Mouse (Mus musculus) lung, embryonic 15.5 days (tissue): ENCODE results near the gene Tnfsf15. TPM values are rescaled to one million over a fixed set of nuclear protein-coding genes. Genes with fewer than 3 reads are reported as not detected.

Experiments
- ATAC-seq: fragments of 200-750 bp; cut with Nextera tagmentation; 2 replicates; pipeline ENCODE4 v1.8.0; 2017; ENCODE audit warnings: moderate number of reproducible peaks, borderline replicate concordance; ENCODE audit not compliant: low FRiP score, low TSS enrichment; ENCODE audit errors: extremely low read depth
- H3K27ac ChIP-seq: fragments of 300-500 bp; sonication (generic); 2 replicates; pipeline ENCODE4 v1.5.1; 2015; ENCODE audit warnings: moderate library complexity, mild to moderate bottlenecking, inconsistent platforms
- H3K27me3 ChIP-seq: fragments of 300-500 bp; sonication (generic); 2 replicates; pipeline ENCODE4 v1.6.1; 2015; ENCODE audit warnings: inconsistent platforms
- H3K36me3 ChIP-seq: fragments of 300-500 bp; sonication (generic); 2 replicates; pipeline ENCODE4 v1.6.1; 2015; ENCODE audit warnings: inconsistent platforms
- H3K4me1 ChIP-seq: fragments of 300-500 bp; sonication (generic); 2 replicates; pipeline ENCODE4 v1.6.1; 2015; ENCODE audit warnings: inconsistent platforms
- H3K4me2 ChIP-seq: fragments of 300-500 bp; sonication (generic); 2 replicates; pipeline ENCODE4 v1.6.1; 2015; ENCODE audit warnings: inconsistent platforms, mild to moderate bottlenecking, moderate library complexity
- H3K4me3 ChIP-seq: fragments of 300-500 bp; sonication (generic); 2 replicates; pipeline ENCODE4 v1.5.1; 2015; ENCODE audit warnings: mild to moderate bottlenecking, inconsistent platforms
- H3K9ac ChIP-seq: fragments of 300-500 bp; sonication (generic); 2 replicates; pipeline ENCODE4 v1.6.1; 2015; ENCODE audit warnings: inconsistent platforms
- H3K9me3 ChIP-seq: fragments of 300-500 bp; sonication (generic); 2 replicates; pipeline ENCODE4 v1.6.1; 2016; ENCODE audit warnings: inconsistent platforms
- WGBS: fragments of 180-500 bp; shearing (Covaris S2); methylation state at CpG from one replicate; pipeline ENCODE4 v1.1.7; 2015; 5-methylcytosine and 5-hydroxymethylcytosine counted together
- polyA plus RNA-seq: library from polyadenylated mRNA; unstranded; fragments of >200 nt; fragmentation: Nextera tagmentation; extraction: Ambion mirVana; gene quantifications from 2 replicates; pipeline ENCODE4 v1.2.1, GENCODE M21; 2015

The Tnfsf15 gene
- polyA plus RNA-seq: 0.14 and 0.27 TPM in 2 replicates

GRCm38 (mm10) chr4:63744693-63745171 is at the start of gene Tnfsf15:
Gene Tnfsf15, minus strand, starts transcription at chr4:63745113.
- 0 out of 2 replicates have a peak within 1 kb of the TSS, but pooled peaks have one; percentile 5 for H3K4me3 ChIP-seq
- ATAC-seq: peak; percentile 76

GRCm38 (mm10) chr4:63792328-63792727 is 47.4 kb upstream of the Tnfsf15 start:
- WGBS: 93% methylated on average over 3 of the region's 3 CpGs
- Histone ChIP-seq H3K27ac (no peak overlapping the region), H3K4me2 (no peak overlapping the region), H3K27me3 (no peaks in the 10 kb centered on the region), H3K9ac (no peak overlapping the region), H3K36me3 (no peaks in the 10 kb centered on the region), H3K4me3 (no peak overlapping the region), H3K9me3 (no peaks in the 10 kb centered on the region), H3K4me1 (no peaks in the 10 kb centered on the region)
- ATAC-seq: no peak

More at GRCm38 (mm10) chr4:63744693-63745171, at the start of gene Tnfsf15:
- H3K4me1 ChIP-seq: peaks cover 44% of the 10 kb centered on the region
- 5% methylated on average over 8 of the region's 8 CpGs for WGBS
- H3K9me3 ChIP-seq: no peaks in the 10 kb centered on the region
- peak within 1 kb of the TSS; percentile 46 for H3K4me2 ChIP-seq
- no peak within 1 kb of the TSS for H3K9ac ChIP-seq
- H3K27ac ChIP-seq: peak within 1 kb of the TSS; percentile 85
- no peaks in the 10 kb centered on the region for H3K27me3 ChIP-seq
- no peaks in the 10 kb centered on the region for H3K36me3 ChIP-seq

- no peak overlapping the region for H3K9ac ChIP-seq
- H3K4me2 ChIP-seq: no peak overlapping the region
- no peak overlapping the region for H3K4me3 ChIP-seq
- H3K27me3 ChIP-seq: no peaks in the 10 kb centered on the region
- ATAC-seq: no peak
- 0 out of 2 replicates have a peak, but pooled peaks cover 9% of the 10 kb centered on the region for H3K4me1 ChIP-seq
- H3K27ac ChIP-seq: no peak overlapping the region
- H3K9me3 ChIP-seq: no peaks in the 10 kb centered on the region
- no peaks in the 10 kb centered on the region for H3K36me3 ChIP-seq
- WGBS: 12% methylated on average over 2 of the region's 2 CpGs
These were observed 40.6 kb upstream of the Tnfsf15 start for GRCm38 (mm10) chr4:63785466-63785865.

GRCm38 (mm10) chr4:63783826-63784225 is 38.9 kb upstream of the Tnfsf15 start:
- Histone ChIP-seq H3K27ac (0 out of 2 replicates have a peak overlapping the region, but pooled peaks have one; percentile 0), H3K9ac (no peak overlapping the region), H3K27me3 (no peaks in the 10 kb centered on the region), H3K9me3 (no peaks in the 10 kb centered on the region), H3K4me2 (no peak overlapping the region), H3K4me1 (0 out of 2 replicates have a peak, but pooled peaks cover 9% of the 10 kb centered on the region), H3K36me3 (no peaks in the 10 kb centered on the region), H3K4me3 (no peak overlapping the region)
- peak; percentile 42; the same call in 1 of the 2 replicates for ATAC-seq
- WGBS: 42% methylated on average over 5 of the region's 5 CpGs

GRCm38 (mm10) chr4:63782970-63783613 is 38.2 kb upstream of the Tnfsf15 start:
- Histone ChIP-seq H3K36me3 (no peaks in the 10 kb centered on the region), H3K4me2 (no peak overlapping the region), H3K4me3 (no peak overlapping the region), H3K9me3 (no peaks in the 10 kb centered on the region), H3K27ac (0 out of 2 replicates have a peak overlapping the region, but pooled peaks have one; percentile 0), H3K27me3 (no peaks in the 10 kb centered on the region), H3K4me1 (0 out of 2 replicates have a peak, but pooled peaks cover 9% of the 10 kb centered on the region), H3K9ac (no peak overlapping the region)
- whole genome bisulfite sequencing: 67% methylated on average over 7 of the region's 7 CpGs
- ATAC-seq: no peak

- Histone ChIP-seq H3K4me1 (no peaks in the 10 kb centered on the region), H3K9ac (no peak overlapping the region), H3K27ac (no peak overlapping the region), H3K9me3 (no peaks in the 10 kb centered on the region), H3K36me3 (no peaks in the 10 kb centered on the region), H3K4me3 (no peak overlapping the region), H3K27me3 (no peaks in the 10 kb centered on the region), H3K4me2 (no peak overlapping the region)
- 75% methylated on average over 8 of the region's 8 CpGs for WGBS
- ATAC-seq: no peak
These were observed 32.3 kb upstream of the Tnfsf15 start for GRCm38 (mm10) chr4:63777223-63777622.

GRCm38 (mm10) chr4:63773306-63774090 is 28.6 kb upstream of the Tnfsf15 start:
- 44% methylated on average over 8 of the region's 8 CpGs for WGBS
- no peak overlapping the region for H3K4me2 ChIP-seq
- H3K9me3 ChIP-seq: no peaks in the 10 kb centered on the region
- H3K36me3 ChIP-seq: no peaks in the 10 kb centered on the region
- H3K27me3 ChIP-seq: no peaks in the 10 kb centered on the region
- no peak for ATAC-seq
- no peak overlapping the region for H3K4me3 ChIP-seq
- H3K9ac ChIP-seq: no peak overlapping the region
- no peaks in the 10 kb centered on the region for H3K4me1 ChIP-seq
- H3K27ac ChIP-seq: no peak overlapping the region

- Histone ChIP-seq H3K4me2 (no peak overlapping the region), H3K27me3 (no peaks in the 10 kb centered on the region), H3K4me1 (no peaks in the 10 kb centered on the region), H3K4me3 (no peak overlapping the region), H3K9ac (no peak overlapping the region), H3K27ac (no peak overlapping the region), H3K9me3 (no peaks in the 10 kb centered on the region), H3K36me3 (no peaks in the 10 kb centered on the region)
- no peak for ATAC-seq
- WGBS: 81% methylated on average over 2 of the region's 2 CpGs
These were observed 27.6 kb upstream of the Tnfsf15 start for GRCm38 (mm10) chr4:63772514-63772913.

- WGBS: 78% methylated on average over 4 of the region's 4 CpGs
- H3K4me2 ChIP-seq: no peak overlapping the region
- no peak for ATAC-seq
These were observed 26.4 kb upstream of the Tnfsf15 start for GRCm38 (mm10) chr4:63771291-63771690.

GRCm38 (mm10) chr4:63769161-63769560 is 24.2 kb upstream of the Tnfsf15 start:
- WGBS: 84% methylated on average over 3 of the region's 3 CpGs

More at GRCm38 (mm10) chr4:63771291-63771690, 26.4 kb upstream of the Tnfsf15 start:
- Histone ChIP-seq H3K36me3 (no peaks in the 10 kb centered on the region), H3K4me3 (no peak overlapping the region), H3K9me3 (no peaks in the 10 kb centered on the region), H3K27ac (no peak overlapping the region), H3K4me1 (no peaks in the 10 kb centered on the region), H3K9ac (no peak overlapping the region), H3K27me3 (no peaks in the 10 kb centered on the region)

GRCm38 (mm10) chr4:63765050-63765449 is 20.1 kb upstream of the Tnfsf15 start:
- Histone ChIP-seq H3K27ac (no peak overlapping the region), H3K9me3 (no peaks in the 10 kb centered on the region), H3K9ac (no peak overlapping the region), H3K4me1 (no peaks in the 10 kb centered on the region), H3K4me3 (no peak overlapping the region), H3K4me2 (no peak overlapping the region), H3K36me3 (no peaks in the 10 kb centered on the region), H3K27me3 (no peaks in the 10 kb centered on the region)
- no peak for ATAC-seq
- WGBS: 83% methylated on average over 2 of the region's 2 CpGs

More at GRCm38 (mm10) chr4:63769161-63769560, 24.2 kb upstream of the Tnfsf15 start:
- H3K27me3 ChIP-seq: no peaks in the 10 kb centered on the region
- no peak overlapping the region for H3K27ac ChIP-seq
- no peaks in the 10 kb centered on the region for H3K4me1 ChIP-seq
- no peaks in the 10 kb centered on the region for H3K36me3 ChIP-seq
- no peak overlapping the region for H3K4me3 ChIP-seq
- no peaks in the 10 kb centered on the region for H3K9me3 ChIP-seq
- no peak overlapping the region for H3K4me2 ChIP-seq
- ATAC-seq: no peak
- no peak overlapping the region for H3K9ac ChIP-seq

- 88% methylated on average over 3 of the region's 3 CpGs for WGBS
- peaks cover 12% of the 10 kb centered on the region; the same call in 1 of the 2 replicates for H3K4me1 ChIP-seq
- H3K4me2 ChIP-seq: no peak overlapping the region
- peaks cover 4% of the 10 kb centered on the region; the same call in 1 of the 2 replicates for H3K27me3 ChIP-seq
- H3K27ac ChIP-seq: no peak overlapping the region
- ATAC-seq: no peak
- H3K4me3 ChIP-seq: no peak overlapping the region
- no peak overlapping the region for H3K9ac ChIP-seq
- no peaks in the 10 kb centered on the region for H3K9me3 ChIP-seq
- no peaks in the 10 kb centered on the region for H3K36me3 ChIP-seq
These were observed 15.0 kb upstream of the Tnfsf15 start for GRCm38 (mm10) chr4:63759931-63760330.
